16 mouse cellular contexts compared by ENCODE assay signal in the genomic region with DNA sequence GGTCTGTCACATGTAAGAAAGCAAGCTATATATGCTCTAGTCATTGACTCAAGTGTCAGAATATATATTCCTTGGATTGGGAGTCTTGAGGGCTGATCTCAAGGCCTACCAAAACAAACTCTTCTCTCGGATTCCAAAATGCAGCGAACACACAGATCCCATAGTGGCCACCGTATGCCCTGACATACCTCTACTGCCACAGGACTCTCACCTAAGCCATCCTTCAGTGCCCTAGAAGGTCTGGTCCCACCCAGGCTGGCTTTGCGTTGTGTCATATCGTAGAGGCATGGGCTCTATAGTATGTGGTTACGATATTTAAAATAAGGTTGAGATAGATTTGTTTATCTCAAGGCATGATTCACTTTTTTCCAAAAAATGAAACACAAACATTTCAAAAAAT.
DNase-seq lines count a peak whose midpoint lies in the region; TF ChIP-seq lines count a peak whose summit lies in the region.
"Had no signal": no experiment of that assay in that cellular context is flagged by ENCODE, and none has a peak within 500 bp of the region (broad histone marks: within the 10 kb centered on the region; RNA-seq: fewer than 3 reads in every experiment).

No protein-coding gene starts in this region.

- no peak for TF ChIP-seq EP300 in heart, adult 2 months (IDR thresholded peaks at IDR 0.05; ENCODE audit: insufficient read depth, low read depth, low read length)

- peaks cover 6% of the 10 kb centered on the region; the same call in 1 of the 2 replicates for H3K4me1 ChIP-seq in heart, embryonic 10.5 days
- H3K4me1 ChIP-seq in heart, adult 2 months (ENCODE audit: control insufficient read depth, insufficient read depth, low read length), result no peaks in the 10 kb centered on the region; the same call in 1 of the 2 replicates

- TF ChIP-seq CTCF in heart, adult 2 months (IDR thresholded peaks at IDR 0.05), result no peak

- no peaks in the 10 kb centered on the region for H3K27me3 ChIP-seq in heart, embryonic 10.5 days (ENCODE audit: insufficient read depth, poor library complexity, severe bottlenecking)
- no peaks in the 10 kb centered on the region for H3K27me3 ChIP-seq in heart, adult 2 months (ENCODE audit: control insufficient read depth, insufficient read depth, low read length)
- H3K27me3 ChIP-seq: CH12.LX had no signal

- H3K4me3 ChIP-seq in heart, embryonic 10.5 days, result no peak overlapping the region
- H3K4me3 ChIP-seq in heart, adult 2 months, result no peak overlapping the region

- TF ChIP-seq POLR2A in heart, adult 2 months (IDR thresholded peaks at IDR 0.05; ENCODE audit: insufficient read depth, low read depth, low read length), result no peak

- no peaks in the 10 kb centered on the region for H3K79me2 ChIP-seq in heart, adult 2 months (replicated peaks; ENCODE audit: control insufficient read depth, insufficient read depth, low read length)

- DNase-seq in heart, adult 11 months, result peak; percentile 79
- no peak for DNase-seq in heart, adult 8-10 months (ENCODE audit: low spot score)
- peak; percentile 51 for DNase-seq in heart, embryonic 10.5 days (ENCODE audit: low spot score)
- DNase-seq in heart, adult 2 months, result no peak
- DNase-seq: adrenal gland, adult 2 months; adrenal gland, adult 8-10 months; adrenal gland, postnatal 10 days; adrenal gland, postnatal 14 days; adrenal gland, postnatal 25 days; adrenal gland, postnatal 36 days; B cell, adult 2 months; cerebellum, adult 11 months; cerebellum, adult 11-12 months; cerebellum, adult 18-20 months had no signal

- WGBS in heart, embryonic 10.5 days, result 92% methylated on average over 6 of the region's 6 CpGs
- WGBS in heart, adult 2 months, result over 99% methylated on average over 6 of the region's 6 CpGs

- H3K9me3 ChIP-seq in heart, embryonic 10.5 days, result no peaks in the 10 kb centered on the region
- H3K9me3 ChIP-seq: G1E had no signal

- no peaks in the 10 kb centered on the region for H3K36me3 ChIP-seq in heart, embryonic 10.5 days
- H3K36me3 ChIP-seq in heart, adult 2 months (ENCODE audit: control insufficient read depth, insufficient read depth, low read length), result peaks cover 3% of the 10 kb centered on the region; the same call in 1 of the 2 replicates
- H3K36me3 ChIP-seq: G1E had no signal

- no peak overlapping the region for H3K9ac ChIP-seq in heart, adult 2 months (ENCODE audit: low read depth, low read length)

- intact Hi-C loops in heart, adult 2 months (cut with DNase I), result no loop called here

- no peak overlapping the region for H3K27ac ChIP-seq in heart, embryonic 10.5 days
- H3K27ac ChIP-seq in heart, adult 2 months, result no peak overlapping the region

Comparison
In these comparisons a context has a peak if more than half of its experiments do, and no peak if none do; other contexts are left out.
1. DNase-seq: peak in heart, adult 11 months (single experiment) and heart, embryonic 10.5 days (single experiment); none in heart, adult 8-10 months (single experiment) and heart, adult 2 months (0 of 2).